Mouse (Mus musculus) left cerebral cortex, adult 2 months (tissue): ENCODE measurements around the gene Nfatc2ip. TPM values are rescaled to one million over a fixed set of nuclear protein-coding genes. Genes with fewer than 3 reads are reported as not detected.

ENCODE experiments used
- DNase-seq, 2 experiments: peaks; one replicate each; pipeline ENCODE4 v3.0.0; 2021 to 2022; ENCODE audit warnings: low spot score in 2 of 2, mixed read lengths in 1 of 2; ENCODE audit errors: extremely low spot score in 1 of 2
- H3K27ac ChIP-seq: fragments of 200-600 bp; 2 replicates; pipeline ENCODE4 v1.8.1; 2022
- H3K4me3 ChIP-seq: fragments of 200-600 bp; 2 replicates; pipeline ENCODE4 v1.8.1; 2022
- CTCF ChIP-seq: fragments of 200-600 bp; IDR thresholded peaks from 2 replicates; pipeline ENCODE4 v1.8.1; 2022; ENCODE audit warnings: antibody characterized with exemption, mild to moderate bottlenecking, moderate library complexity
- intact Hi-C: fragments of 180-260 bp; cut with DNase I; formaldehyde crosslinking; loops from one replicate; pipeline ENCODE4 v1.15.1; 2025
- long read RNA-seq, 2 experiments: library from polyadenylated mRNA; stranded (forward); transcript quantifications; one replicate each; pipeline ENCODE4 v2.0.0; 2021; ENCODE audit warnings: borderline mapping rate in 2 of 2
- total RNA-seq, 2 experiments: library from RNA; stranded (reverse); gene quantifications; 2 replicates each; pipeline ENCODE4 v1.2.3; 2021

The Nfatc2ip gene
- 1 to 10 TPM; 6.2 to 6.8 TPM for total RNA-seq
- long read RNA-seq, experiment 1, partial matches to known transcripts: 0 of 2 reads
- long read RNA-seq, experiment 1, other reads (novel, unspliced or antisense): 0 of 2 reads
- long read RNA-seq, experiment 2, partial matches to known transcripts: 0 of 1 reads
- long read RNA-seq, experiment 2, other reads (novel, unspliced or antisense): 0 of 1 reads

GRCm38 (mm10) chr7:126396298-126397119 lies at the start of gene Nfatc2ip:
Gene Nfatc2ip (minus strand): TSS chr7:126396737.
- peak within 1 kb of the TSS; percentile 54; the same call in 1 of the 2 replicates for H3K27ac ChIP-seq
- intact Hi-C loops: loop anchor here (5.0 kb wide), 1 partner anchor 76 kb away; no protein-coding TSS in a partner anchor
- peak; percentile 95 to 96 for DNase-seq
- TF ChIP-seq CTCF: no peak
- H3K4me3 ChIP-seq: peak within 1 kb of the TSS; percentile 98

- no peak overlapping the region for H3K4me3 ChIP-seq
- intact Hi-C loops: no loop called here
- TF ChIP-seq CTCF: no peak
- no peak for DNase-seq
- no peak overlapping the region for H3K27ac ChIP-seq
Measured at GRCm38 (mm10) chr7:126446217-126446616, 49.7 kb upstream of the Nfatc2ip start.

GRCm38 (mm10) chr7:126445104-126445815 lies 48.7 kb upstream of the Nfatc2ip start:
- TF ChIP-seq CTCF: no peak
- H3K4me3 ChIP-seq: no peak overlapping the region
- intact Hi-C loops: no loop called here
- DNase-seq: no peak
- no peak overlapping the region for H3K27ac ChIP-seq

GRCm38 (mm10) chr7:126444536-126444935 lies 48.0 kb upstream of the Nfatc2ip start:
- intact Hi-C loops: no loop called here
- no peak for TF ChIP-seq CTCF
- H3K27ac ChIP-seq: no peak overlapping the region

GRCm38 (mm10) chr7:126443997-126444396 lies 47.5 kb upstream of the Nfatc2ip start:
- Histone ChIP-seq H3K4me3 (no peak overlapping the region), H3K27ac (no peak overlapping the region)
- DNase-seq: no peak
- TF ChIP-seq CTCF: no peak
- intact Hi-C loops: no loop called here

More at GRCm38 (mm10) chr7:126444536-126444935, 48.0 kb upstream of the Nfatc2ip start:
- no peak for DNase-seq
- H3K4me3 ChIP-seq: no peak overlapping the region

GRCm38 (mm10) chr7:126440134-126440533 lies 43.6 kb upstream of the Nfatc2ip start:
- no peak for DNase-seq
- H3K4me3 ChIP-seq: no peak overlapping the region
- intact Hi-C loops: no loop called here
- H3K27ac ChIP-seq: no peak overlapping the region
- no peak for TF ChIP-seq CTCF

- DNase-seq: peak in 1 of 2 experiments; percentile 34
Measured at GRCm38 (mm10) chr7:126436851-126437250, 40.3 kb upstream of the Nfatc2ip start.

GRCm38 (mm10) chr7:126435801-126436200 lies 39.3 kb upstream of the Nfatc2ip start:
- no peak for TF ChIP-seq CTCF
- H3K27ac ChIP-seq: no peak overlapping the region
- intact Hi-C loops: no loop called here
- no peak overlapping the region for H3K4me3 ChIP-seq
- DNase-seq: no peak

More at GRCm38 (mm10) chr7:126436851-126437250, 40.3 kb upstream of the Nfatc2ip start:
- Histone ChIP-seq H3K4me3 (no peak overlapping the region), H3K27ac (no peak overlapping the region)
- intact Hi-C loops: no loop called here
- TF ChIP-seq CTCF: peak; percentile 76

- Histone ChIP-seq H3K27ac (no peak overlapping the region), H3K4me3 (no peak overlapping the region)
- intact Hi-C loops: no loop called here
- DNase-seq: no peak
- no peak for TF ChIP-seq CTCF
Measured at GRCm38 (mm10) chr7:126434726-126435125, 38.2 kb upstream of the Nfatc2ip start.

- intact Hi-C loops: no loop called here
- DNase-seq: no peak
- H3K4me3 ChIP-seq: no peak overlapping the region
- H3K27ac ChIP-seq: no peak overlapping the region
- no peak for TF ChIP-seq CTCF
Measured at GRCm38 (mm10) chr7:126430167-126430566, 33.6 kb upstream of the Nfatc2ip start.

- DNase-seq: no peak
- intact Hi-C loops: no loop called here
- Histone ChIP-seq H3K27ac (no peak overlapping the region; the same call in 1 of the 2 replicates), H3K4me3 (peak overlapping the region; percentile 83)
- TF ChIP-seq CTCF: no peak
Measured at GRCm38 (mm10) chr7:126429503-126429898, 33.0 kb upstream of the Nfatc2ip start.
